Mouse (Mus musculus) MEL (cell line): Measurements from ENCODE around the gene Fus. TPM values are rescaled to one million over a fixed set of nuclear protein-coding genes. Genes with fewer than 3 reads are reported as not detected.

Experiments
- DNase-seq: peaks from one replicate; pipeline ENCODE4 v3.0.0; 2011; ENCODE audit warnings: low read depth, low spot score
- H3K27ac ChIP-seq: 2 replicates; pipeline ENCODE4 v1.5.1; 2012; ENCODE audit warnings: low read depth, mild to moderate bottlenecking, control low read depth, low read length, moderate library complexity; ENCODE audit not compliant: control insufficient read depth
- H3K27me3 ChIP-seq, 2 experiments: fragments of 150-350 bp in 1 of 2; sonication (generic) in 1 of 2; 2 replicates each; pipeline ENCODE4 v1.6.1; 2012; ENCODE audit warnings: low read length in 2 of 2, mild to moderate bottlenecking in 2 of 2, improper control_type of control experiment in 1 of 2, moderate library complexity in 1 of 2; ENCODE audit not compliant: insufficient read depth in 2 of 2, control insufficient read depth in 1 of 2
- H3K36me3 ChIP-seq, 2 experiments: 2 replicates each; pipeline ENCODE4 v1.6.1; 2012 to 2014; ENCODE audit warnings: low read length in 2 of 2, improper control_type of control experiment in 1 of 2, inconsistent platforms in 1 of 2, mild to moderate bottlenecking in 1 of 2; ENCODE audit not compliant: insufficient read depth in 2 of 2, control insufficient read depth in 1 of 2
- H3K4me1 ChIP-seq, 2 experiments: fragments of 150-350 bp in 1 of 2; sonication (generic) in 1 of 2; 2 replicates each; pipeline ENCODE4 v1.6.1; 2012; ENCODE audit warnings: low read length in 2 of 2, improper control_type of control experiment in 1 of 2, mild to moderate bottlenecking in 1 of 2; ENCODE audit not compliant: insufficient read depth in 2 of 2, control insufficient read depth in 1 of 2
- H3K4me3 ChIP-seq, 2 experiments: fragments of 150-350 bp in 1 of 2; sonication (generic) in 1 of 2; 2 replicates each; pipeline ENCODE4 v1.5.1; 2012; ENCODE audit warnings: low read depth in 2 of 2, low read length in 2 of 2, mild to moderate bottlenecking in 2 of 2, moderate library complexity in 2 of 2, control low read depth in 1 of 2, improper control_type of control experiment in 1 of 2; ENCODE audit not compliant: control insufficient read depth in 1 of 2, insufficient read depth in 1 of 2
- H3K79me2 ChIP-seq: 2 replicates; pipeline ENCODE4 v1.6.1; 2012; ENCODE audit warnings: mild to moderate bottlenecking, low read length, moderate library complexity; ENCODE audit not compliant: control insufficient read depth, poor library complexity, insufficient read depth
- H3K9ac ChIP-seq: 2 replicates; pipeline ENCODE4 v1.6.1; 2012; ENCODE audit warnings: low read depth, mild to moderate bottlenecking, control low read depth, low read length, moderate library complexity; ENCODE audit not compliant: control insufficient read depth, poor library complexity, severe bottlenecking
- H3K9me3 ChIP-seq: fragments of 150-350 bp; sonication (generic); replicated peaks from 2 replicates; pipeline ENCODE4 v1.6.1; 2012; ENCODE audit warnings: mild to moderate bottlenecking, low read length, improper control_type of control experiment, moderate library complexity; ENCODE audit not compliant: insufficient read depth
- CHD1 ChIP-seq: IDR thresholded peaks from 2 replicates; pipeline ENCODE4 v1.6.1; 2012; ENCODE audit warnings: low read depth, mild to moderate bottlenecking, inconsistent platforms, low read length, improper control_type of control experiment
- CTCF ChIP-seq, 3 experiments: IDR thresholded peaks in 2 of 3; conservative IDR thresholded peaks in 1 of 3; 2 replicates each; pipeline ENCODE4 v1.5.1; 2011 to 2012; ENCODE audit warnings: low read length in 3 of 3, low read depth in 2 of 3, mild to moderate bottlenecking in 2 of 3, improper control_type of control experiment in 1 of 3, inconsistent platforms in 1 of 3, mixed read lengths in 1 of 3, moderate library complexity in 1 of 3; ENCODE audit not compliant: control insufficient read depth in 1 of 3, insufficient read depth in 1 of 3, poor library complexity in 1 of 3, severe bottlenecking in 1 of 3
- E2F4 ChIP-seq: IDR thresholded peaks from 2 replicates; pipeline ENCODE4 v1.6.1; 2011; ENCODE audit warnings: low read depth, low read length, improper control_type of control experiment, borderline replicate concordance
- ELF1 ChIP-seq: IDR thresholded peaks from 2 replicates; pipeline ENCODE4 v1.6.1; 2014; ENCODE audit warnings: low read depth, mild to moderate bottlenecking, inconsistent platforms, low read length, improper control_type of control experiment, moderate library complexity
- EP300 ChIP-seq, 2 experiments: IDR thresholded peaks; 2 replicates each; pipeline ENCODE4 v1.6.1; 2011; ENCODE audit warnings: improper control_type of control experiment in 2 of 2, low read length in 2 of 2, low read depth in 1 of 2, mild to moderate bottlenecking in 1 of 2
- GABPA ChIP-seq: IDR thresholded peaks from 2 replicates; pipeline ENCODE4 v1.6.1; 2012; ENCODE audit warnings: low read depth, mild to moderate bottlenecking, inconsistent platforms, low read length, improper control_type of control experiment, moderate library complexity
- HCFC1 ChIP-seq: IDR thresholded peaks from 2 replicates; pipeline ENCODE4 v1.6.1; 2012; ENCODE audit warnings: low read depth, mild to moderate bottlenecking, inconsistent platforms, low read length, improper control_type of control experiment, moderate library complexity
- MAFK ChIP-seq: IDR thresholded peaks from 2 replicates; pipeline ENCODE4 v1.6.1; 2011; ENCODE audit warnings: low read depth, mild to moderate bottlenecking, low read length, improper control_type of control experiment, borderline replicate concordance
- MEF2A ChIP-seq: IDR thresholded peaks from 2 replicates; pipeline ENCODE4 v1.6.1; 2014; ENCODE audit warnings: low read depth, mild to moderate bottlenecking, inconsistent platforms, low read length, improper control_type of control experiment; ENCODE audit not compliant: poor library complexity, insufficient replicate concordance, severe bottlenecking; ENCODE audit errors: extremely low read depth
- MYC ChIP-seq: IDR thresholded peaks from 2 replicates; pipeline ENCODE4 v1.6.1; 2011; ENCODE audit warnings: low read depth, mild to moderate bottlenecking, low read length, improper control_type of control experiment, moderate library complexity
- POLR2A ChIP-seq, 2 experiments: IDR thresholded peaks; 2 replicates each; pipeline ENCODE4 v1.6.1; 2011 to 2012; ENCODE audit warnings: low read length in 2 of 2, mild to moderate bottlenecking in 2 of 2, control low read depth in 1 of 2, improper control_type of control experiment in 1 of 2, low read depth in 1 of 2, moderate library complexity in 1 of 2; ENCODE audit not compliant: control insufficient read depth in 1 of 2, insufficient read depth in 1 of 2, poor library complexity in 1 of 2
- POLR2AphosphoS2 ChIP-seq: IDR thresholded peaks from 2 replicates; pipeline ENCODE4 v1.6.1; 2011; ENCODE audit warnings: low read length, improper control_type of control experiment
- RAD21 ChIP-seq: IDR thresholded peaks from 2 replicates; pipeline ENCODE4 v1.6.1; 2011; ENCODE audit warnings: mild to moderate bottlenecking, low read depth, low read length, improper control_type of control experiment
- SIN3A ChIP-seq: IDR thresholded peaks from 2 replicates; pipeline ENCODE4 v1.6.1; 2012; ENCODE audit warnings: low read length, improper control_type of control experiment, inconsistent platforms
- SMC3 ChIP-seq: IDR thresholded peaks from 2 replicates; pipeline ENCODE4 v1.6.1; 2011; ENCODE audit warnings: low read depth, low read length, improper control_type of control experiment
- TCF12 ChIP-seq: IDR thresholded peaks from 2 replicates; pipeline ENCODE4 v1.6.1; 2014; ENCODE audit warnings: low read depth, mild to moderate bottlenecking, inconsistent platforms, low read length, improper control_type of control experiment, moderate library complexity
- UBTF ChIP-seq: IDR thresholded peaks from 2 replicates; pipeline ENCODE4 v1.6.1; 2012; ENCODE audit warnings: low read depth, mild to moderate bottlenecking, inconsistent platforms, low read length, improper control_type of control experiment, moderate library complexity, borderline replicate concordance; ENCODE audit not compliant: insufficient read depth
- ZC3H11A ChIP-seq: IDR thresholded peaks from 2 replicates; pipeline ENCODE4 v1.6.1; 2012; ENCODE audit warnings: low read depth, mild to moderate bottlenecking, inconsistent platforms, low read length, improper control_type of control experiment
- polyA plus RNA-seq, 2 experiments: library from polyadenylated mRNA; stranded (reverse) in 1 of 2; unstranded in 1 of 2; fragments of >175 nt in 1 of 2; fragments of >200 nt in 1 of 2; gene quantifications; 2 replicates each; pipeline versions ENCODE4 v1.2.1 to v1.2.4; 2012; ENCODE audit warnings: low replicate concordance in 2 of 2, low read depth in 1 of 2; ENCODE audit not compliant: insufficient read length in 2 of 2, insufficient read depth in 1 of 2, missing spikeins in 1 of 2
- total RNA-seq: library from RNA; depleted of rRNA; stranded (reverse); fragments of 300-350 nt; gene quantifications from 2 replicates; pipeline ENCODE4 v1.2.3, GENCODE M21; 2012

The Fus gene
- total and polyA plus RNA-seq, 3 experiments, result 49.7 to 848 (median 346) TPM

- no peak for TF ChIP-seq E2F4
- no peak for TF ChIP-seq HCFC1
- no peak for TF ChIP-seq MEF2A
- no peak for TF ChIP-seq POLR2AphosphoS2
These were observed 51.0 kb downstream of the Fus start (continued) for GRCm38 (mm10) chr7:128018275-128018674.

DNA sequence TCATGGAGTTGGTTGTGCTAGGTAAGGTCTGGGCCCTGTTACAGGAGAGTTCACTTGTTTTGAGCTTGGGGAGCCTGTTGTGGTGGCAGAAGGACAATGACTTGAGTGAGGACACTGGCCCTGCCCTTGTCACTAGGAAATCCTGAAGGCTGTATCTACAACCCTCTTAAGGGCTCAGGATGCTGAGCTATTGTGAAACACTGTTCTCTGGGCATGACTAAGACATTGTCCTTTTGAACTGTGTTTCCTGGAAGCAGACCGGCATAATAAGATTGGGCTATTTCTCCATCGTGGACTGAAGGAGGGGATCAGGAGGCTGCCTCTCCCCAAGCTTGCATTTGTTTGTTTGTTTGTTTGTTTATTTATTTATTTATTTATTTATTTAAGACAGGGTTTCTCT, 51.9 kb downstream of the Fus start:
- Histone ChIP-seq H3K4me1 (no peaks in the 10 kb centered on the region), H3K79me2 (no peaks in the 10 kb centered on the region), H3K9me3 (no peaks in the 10 kb centered on the region), H3K27ac (no peak overlapping the region), H3K27me3 (peaks cover 1 to 3% of the 10 kb centered on the region in 2 experiments; a peak in 1 of 4 replicates), H3K4me3 (no peak overlapping the region), H3K36me3 (no peaks in the 10 kb centered on the region), H3K9ac (no peak overlapping the region)
- TF ChIP-seq POLR2A (IDR thresholded peaks at IDR 0.05; ENCODE audit: control insufficient read depth in 1 of 2, insufficient read depth in 1 of 2, low read depth in 1 of 2, low read length in 2 of 2, poor library complexity in 1 of 2) (no peak), SIN3A (no peak), GABPA (no peak), UBTF (no peak), MYC (no peak), ELF1 (no peak), MEF2A (no peak), CHD1 (no peak), ZC3H11A (no peak)
- DNase-seq, result no peak

DNA sequence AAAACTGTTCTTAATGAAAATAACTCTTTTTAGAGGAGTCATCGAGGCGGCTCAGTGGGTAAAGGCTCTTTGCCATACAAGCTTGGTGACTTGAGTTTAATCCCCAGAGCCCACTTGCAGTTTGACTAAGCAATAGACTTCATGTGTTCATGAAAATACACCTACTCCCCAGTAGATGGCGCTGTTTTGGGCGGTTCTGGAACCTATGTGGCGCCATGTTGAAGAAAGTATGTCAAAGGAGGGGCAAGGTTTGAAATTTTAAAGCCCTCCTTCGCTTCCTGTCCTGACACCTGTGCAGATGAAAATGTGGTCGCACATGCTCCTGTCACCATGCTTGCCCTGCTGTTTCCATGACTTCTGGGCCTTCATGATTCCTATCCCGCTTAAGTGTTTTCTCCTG, 55.7 kb downstream of the Fus start:
- Histone ChIP-seq H3K36me3 (no peaks in the 10 kb centered on the region), H3K9ac (no peak overlapping the region)
- TF ChIP-seq ZC3H11A (peak; percentile 32; the same call in 1 of the 2 replicates), CTCF (IDR thresholded peaks at IDR 0.05 in 2 of 3, conservative IDR thresholded peaks at IDR 0.05 in 1 of 3; ENCODE audit: control insufficient read depth in 1 of 3, insufficient read depth in 1 of 3, low read depth in 2 of 3, low read length in 3 of 3, poor library complexity in 1 of 3, severe bottlenecking in 1 of 3) (peak; percentile 55 to 70 (median 66)), SMC3 (peak; percentile 63), MAFK (no peak), TCF12 (no peak), RAD21 (peak; percentile 38), EP300 (IDR thresholded peaks at IDR 0.05; ENCODE audit: low read depth in 1 of 2, low read length in 2 of 2) (no peak)
- TF ChIP-seq, all 39 proteins: peak for 4
- Histone ChIP-seq H3K27me3 (no peaks in the 10 kb centered on the region), H3K9me3 (no peaks in the 10 kb centered on the region), H3K79me2 (no peaks in the 10 kb centered on the region), H3K4me3 (no peak overlapping the region), H3K27ac (no peak overlapping the region), H3K4me1 (peaks cover 0 to 4% of the 10 kb centered on the region in 2 experiments; a peak in 1 of 4 replicates)
- DNase-seq, result peak; percentile 46
